Mouse (Mus musculus) kidney, embryonic 16.5 days (tissue): Measurements from ENCODE around the gene Zfp622. TPM values are rescaled to one million over a fixed set of nuclear protein-coding genes. Genes with fewer than 3 reads are reported as not detected.
"Not testable (repeated sequence)": the region's sequence is repeated elsewhere in the genome, so short reads cannot be mapped to it uniquely, and the experiment has no call there.

Experiments
- ATAC-seq: fragments of 200-750 bp; cut with Nextera tagmentation; 2 replicates; pipeline ENCODE4 v1.8.0; 2017; ENCODE audit warnings: moderate TSS enrichment; ENCODE audit not compliant: low FRiP score, low TSS enrichment
- H3K27ac ChIP-seq: fragments of 300-500 bp; sonication (generic); 2 replicates; pipeline ENCODE4 v1.5.1; 2014; ENCODE audit warnings: low read length
- H3K27me3 ChIP-seq: fragments of 300-500 bp; sonication (generic); 2 replicates; pipeline ENCODE4 v1.6.1; 2014; ENCODE audit warnings: low read length, control low read depth, mixed read lengths; ENCODE audit not compliant: insufficient read depth
- H3K36me3 ChIP-seq: fragments of 300-500 bp; sonication (generic); 2 replicates; pipeline ENCODE4 v1.6.1; 2014; ENCODE audit warnings: low read length, control low read depth, mixed read lengths; ENCODE audit not compliant: insufficient read depth
- H3K4me1 ChIP-seq: fragments of 300-500 bp; sonication (generic); 2 replicates; pipeline ENCODE4 v1.6.1; 2014; ENCODE audit warnings: low read length, control low read depth, mixed read lengths; ENCODE audit not compliant: insufficient read depth
- H3K4me2 ChIP-seq: fragments of 300-500 bp; sonication (generic); replicated peaks from 2 replicates; pipeline ENCODE4 v1.6.1; 2014; ENCODE audit warnings: low read depth, low read length
- H3K4me3 ChIP-seq: fragments of 300-500 bp; sonication (generic); 2 replicates; pipeline ENCODE4 v1.5.1; 2014; ENCODE audit warnings: mild to moderate bottlenecking, low read length
- H3K9ac ChIP-seq: fragments of 300-500 bp; sonication (generic); replicated peaks from 2 replicates; pipeline ENCODE4 v1.6.1; 2014; ENCODE audit warnings: low read length
- H3K9me3 ChIP-seq: fragments of 300-500 bp; sonication (generic); 2 replicates; pipeline ENCODE4 v1.6.1; 2016; ENCODE audit warnings: low read length, control low read depth
- WGBS: fragments of 180-500 bp; shearing (Covaris S2); extraction: QIAGEN DNeasy Blood & Tissue Kit; methylation state at CpG from one replicate; pipeline ENCODE4 v1.1.7; 2014; 5-methylcytosine and 5-hydroxymethylcytosine counted together
- polyA plus RNA-seq: library from polyadenylated mRNA; unstranded; fragments of >200 nt; fragmentation: Nextera tagmentation; extraction: Ambion mirVana; gene quantifications from 2 replicates; pipeline ENCODE4 v1.2.1, GENCODE M21; 2015

Gene Zfp622
- polyA plus RNA-seq, 1 experiment from 2014 or later, result 28.1 TPM

- no peaks in the 10 kb centered on the region for H3K36me3 ChIP-seq
- no peak overlapping the region for H3K9ac ChIP-seq
- no peak for ATAC-seq
- H3K4me3 ChIP-seq, result no peak overlapping the region
- no peak overlapping the region for H3K27ac ChIP-seq
- H3K27me3 ChIP-seq, result no peaks in the 10 kb centered on the region
- 77% methylated on average over 5 of the region's 5 CpGs for WGBS
- H3K4me2 ChIP-seq, result no peak overlapping the region
- no peaks in the 10 kb centered on the region for H3K9me3 ChIP-seq
- peaks cover 8% of the 10 kb centered on the region; the same call in 1 of the 2 replicates for H3K4me1 ChIP-seq
Observed at GRCm38 (mm10) chr15:25960231-25960630, 23.9 kb upstream of the Zfp622 start.

- H3K9me3 ChIP-seq, result no peaks in the 10 kb centered on the region
- no peak for ATAC-seq
- no peaks in the 10 kb centered on the region for H3K4me1 ChIP-seq
- H3K27me3 ChIP-seq, result no peaks in the 10 kb centered on the region
- H3K4me2 ChIP-seq, result no peak overlapping the region
- no peak overlapping the region for H3K9ac ChIP-seq
- H3K27ac ChIP-seq, result no peak overlapping the region
- H3K36me3 ChIP-seq, result no peaks in the 10 kb centered on the region
- WGBS, result 67% methylated on average over 6 of the region's 6 CpGs
- H3K4me3 ChIP-seq, result no peak overlapping the region
Observed at GRCm38 (mm10) chr15:25966220-25966774, 17.9 kb upstream of the Zfp622 start.

- ATAC-seq, result no peak
Observed at GRCm38 (mm10) chr15:25971596-25971995, 12.6 kb upstream of the Zfp622 start.

GRCm38 (mm10) chr15:25972758-25973157 is 11.4 kb upstream of the Zfp622 start:
- H3K9me3 ChIP-seq, result no peaks in the 10 kb centered on the region
- H3K4me2 ChIP-seq, result no peak overlapping the region
- ATAC-seq, result no peak
- no peaks in the 10 kb centered on the region for H3K4me1 ChIP-seq
- H3K4me3 ChIP-seq, result no peak overlapping the region
- 87% methylated on average over 5 of the region's 5 CpGs for WGBS
- H3K36me3 ChIP-seq, result no peaks in the 10 kb centered on the region
- no peak overlapping the region for H3K27ac ChIP-seq
- H3K27me3 ChIP-seq, result no peaks in the 10 kb centered on the region
- no peak overlapping the region for H3K9ac ChIP-seq

More at GRCm38 (mm10) chr15:25971596-25971995, 12.6 kb upstream of the Zfp622 start:
- H3K9ac ChIP-seq, result no peak overlapping the region
- no peak overlapping the region for H3K27ac ChIP-seq
- no peak overlapping the region for H3K4me3 ChIP-seq
- H3K4me2 ChIP-seq, result no peak overlapping the region
- no peaks in the 10 kb centered on the region for H3K4me1 ChIP-seq
- no peaks in the 10 kb centered on the region for H3K36me3 ChIP-seq
- no peaks in the 10 kb centered on the region for H3K27me3 ChIP-seq
- 82% methylated on average over 9 of the region's 9 CpGs for WGBS
- H3K9me3 ChIP-seq, result no peaks in the 10 kb centered on the region

GRCm38 (mm10) chr15:25974352-25974751 is 9.8 kb upstream of the Zfp622 start:
- Histone ChIP-seq H3K4me3 (no peak overlapping the region), H3K36me3 (no peaks in the 10 kb centered on the region), H3K4me2 (no peak overlapping the region), H3K27ac (no peak overlapping the region), H3K9ac (no peak overlapping the region), H3K9me3 (no peaks in the 10 kb centered on the region), H3K27me3 (no peaks in the 10 kb centered on the region), H3K4me1 (no peaks in the 10 kb centered on the region)
- 90% methylated on average over 4 of the region's 4 CpGs for WGBS
- ATAC-seq, result no peak

- H3K36me3 ChIP-seq, result no peaks in the 10 kb centered on the region
- no peak overlapping the region for H3K9ac ChIP-seq
- H3K4me1 ChIP-seq, result no peaks in the 10 kb centered on the region
- no peaks in the 10 kb centered on the region for H3K9me3 ChIP-seq
- no peaks in the 10 kb centered on the region for H3K27me3 ChIP-seq
- no peak for ATAC-seq
- no peak overlapping the region for H3K27ac ChIP-seq
- no peak overlapping the region for H3K4me2 ChIP-seq
- no peak overlapping the region for H3K4me3 ChIP-seq
- 93% methylated on average over 6 of the region's 6 CpGs for WGBS
Observed at GRCm38 (mm10) chr15:25975810-25976209, 8.4 kb upstream of the Zfp622 start.

GRCm38 (mm10) chr15:25983614-25984013 is 552 bp upstream of the Zfp622 start:
- Histone ChIP-seq H3K9ac (peak overlapping the region; percentile 97), H3K27ac (peak overlapping the region; percentile 91), H3K4me1 (peaks cover 15% of the 10 kb centered on the region), H3K4me3 (peak overlapping the region; percentile 100), H3K4me2 (peak overlapping the region; percentile 83)
- ATAC-seq, result peak; percentile 17
- not testable (repeated sequence) for H3K27me3 ChIP-seq, H3K9me3 ChIP-seq, H3K36me3 ChIP-seq
- 18% methylated on average over 6 of the region's 6 CpGs for WGBS

- Histone ChIP-seq H3K9me3 (no peaks in the 10 kb centered on the region), H3K27me3 (no peaks in the 10 kb centered on the region), H3K9ac (peak overlapping the region; percentile 97), H3K4me1 (peaks cover 15% of the 10 kb centered on the region), H3K27ac (peak overlapping the region; percentile 91), H3K36me3 (peaks cover 10% of the 10 kb centered on the region), H3K4me3 (peak overlapping the region; percentile 100), H3K4me2 (peak overlapping the region; percentile 83)
- WGBS, result under 1% methylated on average over 58 of the region's 71 CpGs
- ATAC-seq, result peak; percentile 36; the same call in 1 of the 2 replicates
Observed at GRCm38 (mm10) chr15:25984734-25985492, 747 bp downstream of the Zfp622 start.

GRCm38 (mm10) chr15:25992992-25993727 is 9.0 kb downstream of the Zfp622 start:
- WGBS, result 60% methylated on average over 8 of the region's 8 CpGs
- H3K4me1 ChIP-seq, result no peaks in the 10 kb centered on the region
- H3K36me3 ChIP-seq, result peaks cover 44% of the 10 kb centered on the region
- H3K27me3 ChIP-seq, result no peaks in the 10 kb centered on the region
- no peak overlapping the region for H3K4me2 ChIP-seq
- H3K9me3 ChIP-seq, result no peaks in the 10 kb centered on the region
- H3K4me3 ChIP-seq, result no peak overlapping the region
- no peak overlapping the region for H3K9ac ChIP-seq
- no peak overlapping the region for H3K27ac ChIP-seq
- no peak for ATAC-seq

- no peak overlapping the region for H3K27ac ChIP-seq
- no peaks in the 10 kb centered on the region for H3K4me1 ChIP-seq
- no peaks in the 10 kb centered on the region for H3K9me3 ChIP-seq
- no peak overlapping the region for H3K9ac ChIP-seq
- H3K4me2 ChIP-seq, result no peak overlapping the region
- no peak for ATAC-seq
- H3K27me3 ChIP-seq, result no peaks in the 10 kb centered on the region
- no peak overlapping the region for H3K4me3 ChIP-seq
- WGBS, result 33% methylated on average over 2 of the region's 2 CpGs
- peaks cover 42% of the 10 kb centered on the region for H3K36me3 ChIP-seq
Observed at GRCm38 (mm10) chr15:25995521-25995920, 11.4 kb downstream of the Zfp622 start.
